Mouse (Mus musculus): ENCODE data around the gene Atp11c. TPM values are rescaled to one million over a fixed set of nuclear protein-coding genes. Genes with fewer than 3 reads are reported as not detected.

The Atp11c gene
- polyA plus RNA-seq, 1 experiment from 2014 or later, result 10.2 TPM

GRCm38 (mm10) chrX:60348741-60349140 is 243.8 kb downstream of the Atp11c start:
- H3K4me2 ChIP-seq, result no peak overlapping the region
- H3K27me3 ChIP-seq, result no peaks in the 10 kb centered on the region
- no peaks in the 10 kb centered on the region for H3K4me1 ChIP-seq (replicated peaks)
- no peaks in the 10 kb centered on the region for H3K36me3 ChIP-seq
- H3K4me3 ChIP-seq, result no peak overlapping the region
- no peak overlapping the region for H3K9ac ChIP-seq
- H3K27ac ChIP-seq (replicated peaks), result no peak overlapping the region
- ATAC-seq (ENCODE audit: low FRiP score, low read depth), result no peak
- no peaks in the 10 kb centered on the region for H3K9me3 ChIP-seq
- WGBS, result 90% methylated on average over 1 of the region's 1 CpGs

GRCm38 (mm10) chrX:60345447-60345846 is 247.1 kb downstream of the Atp11c start:
- Histone ChIP-seq H3K4me3 (no peak overlapping the region), H3K4me1 (replicated peaks) (no peaks in the 10 kb centered on the region), H3K9ac (no peak overlapping the region), H3K27me3 (no peaks in the 10 kb centered on the region), H3K36me3 (no peaks in the 10 kb centered on the region), H3K4me2 (no peak overlapping the region), H3K9me3 (no peaks in the 10 kb centered on the region), H3K27ac (replicated peaks) (no peak overlapping the region)
- ATAC-seq (ENCODE audit: low FRiP score, low read depth), result no peak

- H3K9me3 ChIP-seq, result no peaks in the 10 kb centered on the region
- ATAC-seq (ENCODE audit: low FRiP score, low read depth), result no peak
- H3K27me3 ChIP-seq, result no peaks in the 10 kb centered on the region
- H3K9ac ChIP-seq, result no peak overlapping the region
- H3K4me2 ChIP-seq, result no peak overlapping the region
- no peak overlapping the region for H3K4me3 ChIP-seq
- WGBS, result 85% methylated on average over 4 of the region's 4 CpGs
- H3K4me1 ChIP-seq (replicated peaks), result no peaks in the 10 kb centered on the region
- H3K36me3 ChIP-seq, result no peaks in the 10 kb centered on the region
- no peak overlapping the region for H3K27ac ChIP-seq (replicated peaks)
Measured at GRCm38 (mm10) chrX:60344991-60345390, 247.5 kb downstream of the Atp11c start.

- Histone ChIP-seq H3K4me3 (no peak overlapping the region), H3K9ac (no peak overlapping the region)
- WGBS, result 95% methylated on average over 3 of the region's 3 CpGs
Measured at GRCm38 (mm10) chrX:60329735-60330134, 262.8 kb downstream of the Atp11c start.

GRCm38 (mm10) chrX:60321321-60321720 is 271.2 kb downstream of the Atp11c start:
- H3K4me3 ChIP-seq, result no peak overlapping the region
- H3K36me3 ChIP-seq, result no peaks in the 10 kb centered on the region
- H3K4me1 ChIP-seq (replicated peaks), result no peaks in the 10 kb centered on the region
- WGBS, result 85% methylated on average over 4 of the region's 4 CpGs
- no peak for ATAC-seq (ENCODE audit: low FRiP score, low read depth)
- H3K9ac ChIP-seq, result no peak overlapping the region
- no peak overlapping the region for H3K27ac ChIP-seq (replicated peaks)
- H3K27me3 ChIP-seq, result no peaks in the 10 kb centered on the region
- H3K4me2 ChIP-seq, result no peak overlapping the region
- no peaks in the 10 kb centered on the region for H3K9me3 ChIP-seq

More at GRCm38 (mm10) chrX:60329735-60330134, 262.8 kb downstream of the Atp11c start:
- Histone ChIP-seq H3K4me1 (replicated peaks) (no peaks in the 10 kb centered on the region), H3K36me3 (no peaks in the 10 kb centered on the region), H3K4me2 (no peak overlapping the region), H3K27ac (replicated peaks) (no peak overlapping the region), H3K27me3 (no peaks in the 10 kb centered on the region), H3K9me3 (no peaks in the 10 kb centered on the region)
- no peak for ATAC-seq (ENCODE audit: low FRiP score, low read depth)

- Histone ChIP-seq H3K4me1 (replicated peaks) (no peaks in the 10 kb centered on the region), H3K9ac (no peak overlapping the region), H3K4me3 (no peak overlapping the region), H3K4me2 (no peak overlapping the region), H3K27ac (replicated peaks) (no peak overlapping the region), H3K36me3 (no peaks in the 10 kb centered on the region), H3K9me3 (no peaks in the 10 kb centered on the region), H3K27me3 (no peaks in the 10 kb centered on the region)
- WGBS, result 94% methylated on average over 3 of the region's 3 CpGs
- no peak for ATAC-seq (ENCODE audit: low FRiP score, low read depth)
Measured at GRCm38 (mm10) chrX:60317661-60318060, 274.8 kb downstream of the Atp11c start.

- no peaks in the 10 kb centered on the region for H3K4me1 ChIP-seq (replicated peaks)
- no peaks in the 10 kb centered on the region for H3K27me3 ChIP-seq
- H3K4me2 ChIP-seq, result no peak overlapping the region
- no peak overlapping the region for H3K9ac ChIP-seq
- H3K9me3 ChIP-seq, result no peaks in the 10 kb centered on the region
- 85% methylated on average over 2 of the region's 2 CpGs for WGBS
- no peak overlapping the region for H3K4me3 ChIP-seq
- H3K36me3 ChIP-seq, result no peaks in the 10 kb centered on the region
- no peak for ATAC-seq (ENCODE audit: low FRiP score, low read depth)
- H3K27ac ChIP-seq (replicated peaks), result no peak overlapping the region
Measured at GRCm38 (mm10) chrX:60292335-60292734, 300.2 kb downstream of the Atp11c start.

GRCm38 (mm10) chrX:60255346-60255745 is 337.2 kb downstream of the Atp11c start:
- no peak overlapping the region for H3K9ac ChIP-seq
- H3K4me1 ChIP-seq (replicated peaks), result no peaks in the 10 kb centered on the region
- no peak for ATAC-seq (ENCODE audit: low FRiP score, low read depth)
- H3K36me3 ChIP-seq, result no peaks in the 10 kb centered on the region
- no peaks in the 10 kb centered on the region for H3K9me3 ChIP-seq
- no peak overlapping the region for H3K4me3 ChIP-seq
- H3K27me3 ChIP-seq, result no peaks in the 10 kb centered on the region
- no peak overlapping the region for H3K27ac ChIP-seq (replicated peaks)
- no peak overlapping the region for H3K4me2 ChIP-seq

- Histone ChIP-seq H3K9ac (no peak overlapping the region), H3K27ac (replicated peaks) (no peak overlapping the region), H3K36me3 (no peaks in the 10 kb centered on the region), H3K27me3 (no peaks in the 10 kb centered on the region), H3K4me3 (no peak overlapping the region), H3K4me2 (no peak overlapping the region), H3K9me3 (no peaks in the 10 kb centered on the region), H3K4me1 (replicated peaks) (no peaks in the 10 kb centered on the region)
- ATAC-seq (ENCODE audit: low FRiP score, low read depth), result no peak
- WGBS, result 70% methylated on average over 1 of the region's 1 CpGs
Measured at GRCm38 (mm10) chrX:60187726-60188125, 404.8 kb downstream of the Atp11c start.

GRCm38 (mm10) chrX:60182611-60183010 is 409.9 kb downstream of the Atp11c start:
- H3K27ac ChIP-seq (replicated peaks), result no peak overlapping the region
- no peak overlapping the region for H3K9ac ChIP-seq
- ATAC-seq (ENCODE audit: low FRiP score, low read depth), result no peak
- H3K36me3 ChIP-seq, result no peaks in the 10 kb centered on the region
- H3K27me3 ChIP-seq, result no peaks in the 10 kb centered on the region
- no peaks in the 10 kb centered on the region for H3K9me3 ChIP-seq
- 0 out of 2 replicates have a peak, but pooled peaks cover 4% of the 10 kb centered on the region for H3K4me1 ChIP-seq (replicated peaks)
- no peak overlapping the region for H3K4me3 ChIP-seq
- WGBS, result 36% methylated on average over 3 of the region's 3 CpGs
- H3K4me2 ChIP-seq, result no peak overlapping the region

- Histone ChIP-seq H3K27me3 (no peaks in the 10 kb centered on the region), H3K9me3 (no peaks in the 10 kb centered on the region), H3K4me1 (replicated peaks) (0 out of 2 replicates have a peak, but pooled peaks cover 4% of the 10 kb centered on the region), H3K27ac (replicated peaks) (no peak within 1 kb of the TSS), H3K9ac (0 out of 2 replicates have a peak within 1 kb of the TSS, but pooled peaks have one; percentile 22), H3K4me2 (peak within 1 kb of the TSS; percentile 80), H3K4me3 (peak within 1 kb of the TSS; percentile 39), H3K36me3 (no peaks in the 10 kb centered on the region)
- WGBS, result 20% methylated on average over 27 of the region's 28 CpGs
- peak; percentile 78 for ATAC-seq (ENCODE audit: low FRiP score, low read depth)
Measured at GRCm38 (mm10) chrX:60178744-60179458, 413.6 kb downstream of the Atp11c start, which contains the start of gene Mcf2. Mcf2 (minus strand) TSS chrX:60179089.

GRCm38 (mm10) chrX:60178025-60178743 is 414.3 kb downstream of the Atp11c start:
- H3K27ac ChIP-seq (replicated peaks), result no peak overlapping the region
- 0 out of 2 replicates have a peak overlapping the region, but pooled peaks have one; percentile 22 for H3K9ac ChIP-seq
- no peaks in the 10 kb centered on the region for H3K27me3 ChIP-seq
- H3K4me1 ChIP-seq (replicated peaks), result 0 out of 2 replicates have a peak, but pooled peaks cover 4% of the 10 kb centered on the region
- peak; percentile 42; the same call in 1 of the 2 replicates for ATAC-seq (ENCODE audit: low FRiP score, low read depth)
- no peaks in the 10 kb centered on the region for H3K36me3 ChIP-seq
- 18% methylated on average over 18 of the region's 19 CpGs for WGBS
- H3K4me3 ChIP-seq, result peak overlapping the region; percentile 39
- H3K4me2 ChIP-seq, result peak overlapping the region; percentile 80
- no peaks in the 10 kb centered on the region for H3K9me3 ChIP-seq

Data from hindbrain, embryonic 15.5 days (tissue).